Mouse (Mus musculus) G1E-ER4 (cell line): ENCODE data around the gene Gm9903. TPM values are rescaled to one million over a fixed set of nuclear protein-coding genes. Genes with fewer than 3 reads are reported as not detected.

Experiments
- GATA1 ChIP-seq: IDR thresholded peaks from one replicate; pipeline ENCODE4 v1.8.0; 2012; ENCODE audit warnings: low read length, inconsistent platforms
- polyA plus RNA-seq: library from polyadenylated mRNA; stranded (reverse); fragments of >175 nt; gene quantifications from 2 replicates; pipeline ENCODE4 v1.2.3, GENCODE M21; 2012

The Gm9903 gene
- polyA plus RNA-seq, 1 experiment = not detected

DNA sequence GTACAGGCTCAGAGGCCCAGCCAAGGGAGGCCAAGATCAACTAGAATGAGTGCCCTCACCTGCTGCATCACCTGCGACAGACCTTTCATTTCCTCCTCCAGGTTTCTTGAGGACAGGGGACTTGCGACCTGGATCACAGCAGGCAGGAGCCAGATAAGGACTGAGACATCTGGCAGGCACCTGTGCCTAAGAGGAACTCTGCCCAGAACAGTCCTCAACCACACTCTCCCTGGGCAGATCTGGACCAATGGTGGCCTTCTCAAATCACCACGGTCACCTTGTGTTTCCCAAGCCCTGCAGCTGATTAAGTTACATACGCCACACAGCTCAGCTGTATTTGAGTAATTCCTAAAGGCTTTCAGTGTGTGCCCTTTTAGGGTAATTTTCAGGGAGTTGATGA, 890 bp downstream of the Gm9903 start:
- no peak for TF ChIP-seq GATA1

DNA sequence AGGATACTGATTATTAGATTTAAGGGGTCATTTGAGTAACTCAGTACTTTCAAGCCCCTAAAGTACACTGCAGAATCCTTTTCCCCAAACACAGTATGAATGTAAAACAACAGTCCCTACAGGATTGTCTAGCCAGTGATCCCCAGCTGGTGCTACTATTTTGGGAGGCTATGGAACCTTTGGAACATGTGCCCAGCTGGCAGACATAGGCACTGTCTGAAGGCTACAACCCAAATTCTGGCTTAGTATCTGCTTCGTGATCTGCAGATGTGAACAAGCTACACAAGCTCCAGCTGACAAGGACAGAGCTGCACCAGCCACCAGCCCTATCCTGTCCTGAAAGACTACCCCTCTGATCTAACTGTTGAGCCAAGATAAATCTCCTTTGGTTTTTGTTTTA, 2.8 kb downstream of the Gm9903 start:
- TF ChIP-seq GATA1 = no peak

DNA sequence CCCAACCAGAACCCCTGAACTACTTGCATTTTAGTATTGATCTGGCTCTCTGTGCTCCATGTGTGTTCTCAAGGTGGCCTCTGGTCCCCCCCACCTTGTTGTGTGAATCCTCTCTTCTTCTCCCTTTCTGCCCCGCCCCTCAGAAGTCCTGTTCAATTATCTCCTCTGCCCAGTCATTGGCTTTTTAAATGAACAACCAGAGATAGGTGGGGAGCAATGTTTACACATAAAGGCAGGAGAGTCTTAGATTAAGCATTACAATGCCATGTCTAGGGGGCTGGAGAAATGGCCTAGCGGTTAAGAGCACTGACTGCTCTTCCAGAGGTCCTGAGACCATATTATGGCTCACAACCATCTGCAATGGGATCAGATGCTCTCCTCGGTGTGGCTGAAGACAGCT, 5.6 kb downstream of the Gm9903 start:
- no peak for TF ChIP-seq GATA1

DNA sequence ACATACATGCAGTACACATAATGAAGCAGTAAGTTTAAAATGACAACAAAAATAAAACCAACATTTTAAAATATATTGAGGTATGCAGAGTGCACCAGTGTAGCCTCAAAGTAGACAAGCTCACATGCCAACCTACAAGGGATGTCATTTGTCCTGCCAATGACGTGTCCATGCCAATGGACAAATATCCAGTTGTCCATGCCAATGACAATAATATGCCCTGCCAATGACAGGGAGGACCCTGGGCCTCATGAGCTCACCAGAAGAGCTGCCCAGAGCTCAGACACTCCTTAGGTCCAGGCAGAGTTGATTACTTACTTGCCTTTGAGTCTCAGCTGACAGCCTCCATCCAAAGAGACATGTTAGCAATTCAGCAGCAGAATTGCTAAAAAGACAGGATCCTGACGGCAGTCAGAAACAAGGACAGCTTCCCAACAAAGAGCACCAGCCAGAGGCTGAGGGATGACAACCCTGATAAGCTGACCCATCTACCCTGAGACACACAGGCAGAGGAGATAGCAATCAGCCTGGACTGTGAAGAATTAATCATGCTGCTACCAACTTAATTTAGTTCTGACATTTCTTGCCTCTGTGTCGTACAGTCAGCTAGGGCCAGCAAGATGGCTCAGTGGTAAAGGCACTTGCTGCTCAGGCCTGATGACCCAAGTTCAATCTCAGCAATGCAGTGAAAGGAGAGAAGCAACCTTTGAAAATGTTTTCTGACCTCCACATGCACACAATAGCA, 8.1 kb downstream of the Gm9903 start:
- no peak for TF ChIP-seq GATA1

DNA sequence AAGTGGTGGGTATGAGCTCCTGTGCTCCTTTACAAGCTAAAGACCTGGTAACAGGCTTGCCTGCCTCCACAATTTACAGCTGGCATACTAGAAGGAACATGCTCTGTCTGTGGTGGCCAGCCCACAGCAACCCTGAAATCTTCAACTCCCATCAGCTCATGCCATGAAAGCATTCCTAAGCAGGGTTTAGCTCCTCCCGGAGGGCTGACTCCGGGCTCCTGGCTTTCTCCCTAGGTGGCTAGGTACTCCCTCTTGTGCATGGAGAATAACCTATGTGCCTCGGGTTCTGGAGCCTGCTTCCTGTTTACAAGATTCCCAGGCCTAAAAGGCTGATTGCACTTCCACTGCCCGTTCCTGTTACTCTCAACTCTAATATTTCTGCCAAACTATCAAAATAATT, 9.1 kb downstream of the Gm9903 start:
- no peak for TF ChIP-seq GATA1

DNA sequence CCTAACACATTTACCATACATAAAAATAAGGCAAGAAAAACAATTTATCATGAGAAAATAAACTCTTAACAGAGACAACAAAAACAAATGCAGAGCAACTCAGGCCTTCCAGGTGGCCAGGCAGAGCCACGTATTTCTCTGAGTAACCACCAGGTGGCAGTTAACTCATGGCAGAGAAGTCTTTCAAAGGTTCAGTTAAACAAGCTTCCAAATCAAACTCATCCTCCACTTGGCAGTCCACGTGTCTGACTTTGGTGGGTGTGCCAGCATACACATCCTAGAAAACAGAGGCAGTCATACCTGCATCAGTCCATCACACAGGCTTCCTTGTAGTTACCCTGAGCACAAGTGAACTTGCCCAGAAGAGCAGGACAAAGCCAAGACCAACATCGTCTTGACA, 10.9 kb downstream of the Gm9903 start:
- TF ChIP-seq GATA1 = no peak

DNA sequence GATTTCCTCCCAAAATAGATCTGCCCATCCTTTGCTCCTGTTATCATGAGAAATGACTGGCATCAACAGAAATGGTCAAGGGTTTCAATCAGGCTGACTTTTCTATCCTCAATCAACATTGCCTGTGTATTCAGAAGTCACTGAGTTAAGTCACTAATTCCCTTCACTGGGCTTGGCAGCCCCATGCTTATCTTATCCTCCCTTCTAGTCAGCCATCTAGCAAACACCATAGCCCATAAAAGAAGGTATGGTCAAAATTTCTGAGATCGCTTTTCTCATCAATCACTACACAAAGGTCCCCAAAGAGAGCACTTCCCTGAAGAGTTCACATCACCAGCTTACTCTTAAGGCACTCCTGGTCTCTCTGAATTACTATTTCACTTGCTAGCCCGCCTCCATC, 21.3 kb downstream of the Gm9903 start:
- no peak for TF ChIP-seq GATA1

DNA sequence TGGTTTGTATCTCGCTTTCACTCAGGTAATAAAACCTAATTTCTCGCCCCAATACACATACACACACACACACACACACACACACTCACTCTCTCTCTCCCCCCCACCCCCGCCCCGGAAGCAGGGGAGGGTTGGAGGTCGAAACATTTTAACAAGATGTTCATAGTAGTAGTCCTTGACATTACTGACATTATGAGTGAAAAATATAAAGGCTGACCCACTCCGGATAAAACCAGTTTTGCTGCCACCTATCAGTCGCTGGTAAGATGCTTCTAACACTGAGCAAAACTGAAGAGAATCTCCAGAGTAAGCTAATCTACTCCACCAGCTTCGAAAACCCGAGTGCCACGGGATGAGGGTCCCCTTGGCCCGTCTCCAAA, 21.8 kb downstream of the Gm9903 start:
- no peak for TF ChIP-seq GATA1

DNA sequence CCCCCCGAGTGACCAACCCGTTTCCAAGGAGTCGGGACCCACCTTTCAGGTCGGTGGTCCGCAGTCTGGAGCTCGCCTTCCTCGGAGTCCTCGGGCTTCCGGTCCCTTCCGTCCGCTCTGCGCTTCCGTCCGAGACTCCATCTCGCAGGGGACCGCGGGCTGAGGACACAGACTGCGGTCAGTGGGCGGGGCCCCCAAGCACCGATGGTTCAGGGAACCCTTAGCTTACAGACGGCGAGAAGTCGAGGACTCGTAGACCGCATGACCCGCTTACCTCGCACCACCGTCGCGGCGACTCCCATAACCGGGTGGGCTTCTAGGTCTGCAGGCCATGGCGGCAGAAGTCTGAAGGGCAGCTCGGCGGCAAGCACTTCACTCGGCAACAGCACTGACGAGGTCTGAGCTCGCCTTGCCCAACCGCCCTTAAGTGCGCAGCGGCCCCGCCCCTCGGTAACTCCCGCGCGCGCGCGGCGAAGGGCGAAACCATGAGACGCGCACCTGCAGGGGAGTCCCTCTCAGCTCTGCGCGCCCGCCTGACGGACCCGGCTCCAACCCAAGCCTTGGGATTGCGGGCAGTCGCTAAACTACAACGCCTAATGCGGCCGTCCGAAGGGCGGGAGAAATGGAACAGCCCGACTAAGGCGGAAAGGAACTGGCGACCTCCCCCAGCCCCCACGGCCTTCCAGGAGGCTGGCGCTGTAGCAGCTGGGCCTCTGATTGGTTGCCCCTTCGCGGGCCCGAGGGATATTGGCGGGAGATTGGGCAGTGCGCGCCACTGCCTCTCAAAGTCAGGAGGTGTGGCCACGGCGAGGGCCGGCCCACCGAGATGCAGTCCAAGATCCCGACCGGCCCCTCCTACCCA, 22.4 kb downstream of the Gm9903 start, which contains the start of gene Slbp:
Slbp (minus strand) TSS at position 654 of the 862 bp plus-strand sequence.
- TF ChIP-seq GATA1 = no peak

DNA sequence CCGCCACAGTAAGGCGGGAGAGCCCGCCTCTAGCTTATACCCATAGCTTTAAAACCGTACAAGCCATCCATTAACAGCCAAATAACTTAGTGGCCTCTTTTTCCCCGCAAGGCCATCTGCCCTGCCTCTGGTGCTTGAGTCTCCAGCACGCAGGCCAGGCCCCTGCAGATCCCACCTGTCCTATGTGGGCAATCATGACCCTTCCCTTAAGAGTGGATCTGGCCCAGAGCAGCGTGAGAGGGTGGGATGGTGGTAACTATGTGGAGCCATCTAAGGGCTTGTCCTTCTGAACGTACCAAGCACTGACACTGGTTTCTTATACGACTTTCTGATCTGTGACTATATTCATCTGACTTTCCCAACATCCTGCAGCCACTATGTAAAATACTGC, 23.1 kb downstream of the Gm9903 start:
- TF ChIP-seq GATA1 = no peak

DNA sequence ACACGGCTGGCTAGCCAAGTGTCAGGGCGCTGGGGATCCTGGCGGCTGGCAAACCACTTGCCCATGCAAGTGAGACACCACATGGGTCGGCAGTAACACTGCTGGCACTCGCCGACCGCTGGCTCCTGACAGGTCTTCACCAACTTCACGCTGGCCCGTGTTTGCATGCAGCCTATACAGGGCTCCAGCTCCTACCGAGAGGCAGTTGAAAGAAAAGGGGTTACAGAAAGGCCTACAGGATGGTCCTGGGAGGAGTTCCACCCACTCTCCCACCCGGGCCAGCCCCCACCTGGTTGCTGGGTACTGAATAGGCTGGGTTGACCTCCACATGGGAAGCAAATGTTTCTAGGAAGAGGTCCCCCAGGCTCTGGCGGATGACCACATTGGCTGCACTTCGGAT, 24.7 kb downstream of the Gm9903 start:
- TF ChIP-seq GATA1 = no peak

DNA sequence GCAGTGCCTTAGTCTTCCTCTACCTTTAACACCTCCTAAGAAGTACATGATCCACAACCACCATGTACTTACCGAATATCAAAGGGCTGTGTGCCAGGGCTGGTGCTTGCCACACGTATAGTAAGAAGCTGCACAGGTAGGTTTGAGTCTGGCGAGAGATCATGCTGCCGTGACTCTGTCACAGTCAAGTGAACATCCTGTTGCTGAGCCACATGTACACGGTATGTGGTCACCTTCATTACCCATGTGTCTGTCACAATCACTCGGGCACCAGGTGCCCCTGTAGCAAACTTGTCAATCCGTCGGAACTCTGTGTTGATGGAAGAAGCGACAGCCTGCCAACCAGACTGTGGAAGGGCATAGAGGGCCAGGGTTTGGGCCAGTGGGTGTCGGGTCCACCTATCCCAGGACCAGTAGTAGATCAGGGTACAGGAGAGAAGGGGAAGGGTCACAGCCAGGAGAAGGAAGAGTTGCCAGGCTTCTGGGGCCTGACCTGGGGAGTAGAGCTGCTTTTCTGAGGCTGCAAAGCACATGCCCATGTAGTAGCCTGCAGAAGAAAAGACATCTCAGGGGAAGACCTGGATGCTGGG, 25.6 kb downstream of the Gm9903 start:
- TF ChIP-seq GATA1 = no peak

DNA sequence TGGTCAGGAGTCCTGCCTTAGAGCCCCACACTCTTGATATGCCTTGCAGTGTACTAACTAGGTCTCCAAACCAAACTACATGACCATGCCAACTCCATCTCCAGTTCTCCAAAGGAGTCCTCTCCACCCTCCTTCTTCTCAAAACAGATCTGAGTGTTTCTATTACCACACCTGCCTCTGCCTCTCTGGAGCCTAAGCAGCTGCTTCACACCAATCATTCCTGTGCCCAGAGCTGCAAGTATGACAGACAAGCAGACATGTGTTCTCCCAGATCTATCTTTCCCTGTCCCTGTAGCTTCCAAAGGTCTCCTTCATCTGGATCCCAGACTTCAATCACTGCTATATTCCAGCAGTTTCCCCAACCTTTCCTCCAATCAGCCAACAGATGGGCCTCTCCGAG, 27.0 kb downstream of the Gm9903 start:
- no peak for TF ChIP-seq GATA1

DNA sequence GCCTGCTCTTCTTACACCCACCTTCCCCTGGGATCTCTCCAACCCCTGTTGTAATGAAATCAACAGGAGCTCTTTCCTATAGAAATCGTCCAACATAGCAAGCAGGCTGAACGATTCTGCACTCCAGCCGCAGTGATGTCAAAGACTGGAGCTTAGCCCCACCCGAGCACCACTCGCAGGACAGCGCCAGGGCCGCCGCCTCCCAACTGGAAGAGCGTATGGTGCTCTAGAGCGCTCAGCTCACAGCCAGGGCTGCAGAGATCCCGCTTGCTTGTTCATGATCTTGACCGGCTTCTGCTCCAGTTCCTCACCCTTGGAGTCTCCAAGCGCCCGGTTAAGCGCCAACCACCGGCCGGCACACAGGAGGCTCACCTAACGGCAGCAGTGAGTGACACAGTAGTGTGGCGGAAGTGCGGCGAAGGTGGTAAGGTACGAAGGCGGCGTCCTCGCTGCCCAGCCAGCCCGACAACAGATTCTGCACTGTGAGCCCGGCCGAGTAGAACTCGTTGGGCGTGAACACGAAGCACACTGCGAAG, 27.6 kb downstream of the Gm9903 start:
- no peak for TF ChIP-seq GATA1

DNA sequence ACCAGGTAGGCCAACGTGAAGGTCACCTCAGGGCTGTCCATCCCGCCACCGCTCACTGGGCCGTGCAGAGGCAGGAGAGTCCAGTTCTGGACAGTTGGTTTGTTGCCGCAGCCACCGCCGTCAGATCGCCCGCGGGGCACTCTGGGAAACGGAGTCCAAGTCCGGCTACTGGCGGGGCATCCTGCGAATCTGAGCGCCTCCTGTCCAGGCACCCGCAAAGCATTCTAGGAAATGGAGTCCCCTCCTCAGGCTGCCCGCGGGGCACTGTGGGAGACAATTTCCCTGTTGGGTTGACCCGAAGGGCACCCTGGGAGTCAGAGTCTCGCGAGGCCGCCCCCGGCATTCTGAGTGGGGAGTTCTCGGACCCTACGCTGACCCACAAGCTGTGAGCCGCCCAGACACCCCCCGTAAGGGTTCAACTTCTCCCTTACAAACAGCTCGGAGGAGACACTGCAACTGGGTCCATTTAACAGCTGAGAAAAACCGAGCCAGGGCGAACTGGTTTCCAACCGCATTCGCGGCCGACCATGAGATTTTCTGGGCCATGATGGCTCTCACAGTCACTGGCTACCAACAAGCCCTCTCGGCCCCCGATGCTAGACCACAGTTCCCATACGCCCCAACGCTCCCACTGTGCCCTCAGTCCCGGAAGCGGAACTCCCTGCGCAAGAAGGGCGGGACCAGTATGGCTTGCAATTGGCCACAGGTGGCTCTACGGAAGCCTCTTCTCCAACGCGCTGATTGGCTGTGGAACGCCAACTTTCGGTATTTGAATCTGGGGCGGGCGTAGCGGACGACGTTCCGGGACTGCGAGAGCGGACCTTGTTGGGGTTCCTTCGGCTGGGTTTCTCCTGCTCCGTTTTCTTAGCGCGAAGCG, 28.3 kb downstream of the Gm9903 start, which contains the start of the genes Tacc3 and Tmem129:
Tacc3 (plus strand) TSS at position 342 of the 877 bp plus-strand sequence.
Tmem129 (minus strand) TSS at position 630 of the 877 bp plus-strand sequence.
- TF ChIP-seq GATA1 = no peak
